Mouse (Mus musculus): ENCODE measurements at regions not wholly inside any gene's neighbourhood (a gene's known extent, or its start where the extent isn't known, plus 50 kb on each side); places are given as distances from the start of the nearest gene placed in this dataset.
"Not testable (repeated sequence)": the region's sequence is repeated elsewhere in the genome, so short reads cannot be mapped to it uniquely, and the experiment has no call there.

- H3K36me3 ChIP-seq (ENCODE audit: control insufficient read depth, insufficient read depth, low read length) = no peaks in the 10 kb centered on the region
- no peak for TF ChIP-seq POLR2A (IDR thresholded peaks at IDR 0.05; ENCODE audit: low read depth, low read length)
- no peak for TF ChIP-seq CTCF (IDR thresholded peaks at IDR 0.05; ENCODE audit: extremely low read depth, insufficient read depth, insufficient read length, insufficient replicate concordance)
- H3K27me3 ChIP-seq (ENCODE audit: control insufficient read depth, insufficient read depth, low read length) = no peaks in the 10 kb centered on the region
- DNase-seq (ENCODE audit: low read depth in 1 of 2, low spot score in 2 of 2) = no peak
- H3K4me1 ChIP-seq (ENCODE audit: control insufficient read depth, insufficient read depth, insufficient read length) = no peaks in the 10 kb centered on the region
- no peak overlapping the region for H3K4me3 ChIP-seq (ENCODE audit: extremely low read depth, insufficient read depth, insufficient read length)
- WGBS = 86% methylated on average over 7 of the region's 7 CpGs
- H3K27ac ChIP-seq (ENCODE audit: insufficient read depth, low read length) = no peak overlapping the region
Measured at GRCm38 (mm10) chr4:143055371-143055770, 157.4 kb downstream of the Prdm2 start.

- Histone ChIP-seq H3K4me3 (ENCODE audit: extremely low read depth, insufficient read depth, insufficient read length) (no peak overlapping the region), H3K27ac (ENCODE audit: insufficient read depth, low read length) (no peak overlapping the region), H3K4me1 (ENCODE audit: control insufficient read depth, insufficient read depth, insufficient read length) (no peaks in the 10 kb centered on the region), H3K27me3 (ENCODE audit: control insufficient read depth, insufficient read depth, low read length) (no peaks in the 10 kb centered on the region), H3K36me3 (ENCODE audit: control insufficient read depth, insufficient read depth, low read length) (no peaks in the 10 kb centered on the region)
- no peak for DNase-seq (ENCODE audit: low read depth in 1 of 2, low spot score in 2 of 2)
- TF ChIP-seq CTCF (IDR thresholded peaks at IDR 0.05; ENCODE audit: extremely low read depth, insufficient read depth, insufficient read length, insufficient replicate concordance) (no peak), POLR2A (IDR thresholded peaks at IDR 0.05; ENCODE audit: low read depth, low read length) (no peak)
- WGBS = 88% methylated on average over 5 of the region's 5 CpGs
Measured at GRCm38 (mm10) chr4:143053029-143053428, 159.8 kb downstream of the Prdm2 start.

- no peak overlapping the region for H3K27ac ChIP-seq (ENCODE audit: insufficient read depth, low read length)
- no peak for TF ChIP-seq POLR2A (IDR thresholded peaks at IDR 0.05; ENCODE audit: low read depth, low read length)
- no peak for TF ChIP-seq CTCF (IDR thresholded peaks at IDR 0.05; ENCODE audit: extremely low read depth, insufficient read depth, insufficient read length, insufficient replicate concordance)
- no peaks in the 10 kb centered on the region for H3K4me1 ChIP-seq (ENCODE audit: control insufficient read depth, insufficient read depth, insufficient read length)
- H3K36me3 ChIP-seq (ENCODE audit: control insufficient read depth, insufficient read depth, low read length) = no peaks in the 10 kb centered on the region
- H3K4me3 ChIP-seq (ENCODE audit: extremely low read depth, insufficient read depth, insufficient read length) = no peak overlapping the region
- no peak for DNase-seq (ENCODE audit: low read depth in 1 of 2, low spot score in 2 of 2)
- WGBS = 92% methylated on average over 1 of the region's 1 CpGs
- H3K27me3 ChIP-seq (ENCODE audit: control insufficient read depth, insufficient read depth, low read length) = no peaks in the 10 kb centered on the region
Measured at GRCm38 (mm10) chr4:143051205-143051604, 161.6 kb downstream of the Prdm2 start.

GRCm38 (mm10) chr4:143045245-143045644 is 167.6 kb downstream of the Prdm2 start:
- Histone ChIP-seq H3K4me1 (ENCODE audit: control insufficient read depth, insufficient read depth, insufficient read length) (no peaks in the 10 kb centered on the region), H3K27ac (ENCODE audit: insufficient read depth, low read length) (no peak overlapping the region), H3K27me3 (ENCODE audit: control insufficient read depth, insufficient read depth, low read length) (no peaks in the 10 kb centered on the region), H3K36me3 (ENCODE audit: control insufficient read depth, insufficient read depth, low read length) (no peaks in the 10 kb centered on the region), H3K4me3 (ENCODE audit: extremely low read depth, insufficient read depth, insufficient read length) (no peak overlapping the region)
- no peak for TF ChIP-seq POLR2A (IDR thresholded peaks at IDR 0.05; ENCODE audit: low read depth, low read length)
- no peak for TF ChIP-seq CTCF (IDR thresholded peaks at IDR 0.05; ENCODE audit: extremely low read depth, insufficient read depth, insufficient read length, insufficient replicate concordance)
- DNase-seq (ENCODE audit: low read depth in 1 of 2, low spot score in 2 of 2) = no peak
- WGBS = 56% methylated on average over 7 of the region's 7 CpGs

- WGBS = 73% methylated on average over 6 of the region's 6 CpGs
Measured at GRCm38 (mm10) chr4:143042806-143043205, 170.0 kb downstream of the Prdm2 start.

GRCm38 (mm10) chr4:143038626-143039025 is 174.2 kb downstream of the Prdm2 start:
- no peak overlapping the region for H3K27ac ChIP-seq (ENCODE audit: insufficient read depth, low read length)
- H3K4me1 ChIP-seq (ENCODE audit: control insufficient read depth, insufficient read depth, insufficient read length) = no peaks in the 10 kb centered on the region
- H3K27me3 ChIP-seq (ENCODE audit: control insufficient read depth, insufficient read depth, low read length) = no peaks in the 10 kb centered on the region
- TF ChIP-seq POLR2A (IDR thresholded peaks at IDR 0.05; ENCODE audit: low read depth, low read length) = no peak
- TF ChIP-seq CTCF (IDR thresholded peaks at IDR 0.05; ENCODE audit: extremely low read depth, insufficient read depth, insufficient read length, insufficient replicate concordance) = no peak
- DNase-seq (ENCODE audit: low read depth in 1 of 2, low spot score in 2 of 2) = no peak
- WGBS = 84% methylated on average over 9 of the region's 9 CpGs
- H3K36me3 ChIP-seq (ENCODE audit: control insufficient read depth, insufficient read depth, low read length) = no peaks in the 10 kb centered on the region
- no peak overlapping the region for H3K4me3 ChIP-seq (ENCODE audit: extremely low read depth, insufficient read depth, insufficient read length)

More at GRCm38 (mm10) chr4:143042806-143043205, 170.0 kb downstream of the Prdm2 start:
- Histone ChIP-seq H3K27ac (ENCODE audit: insufficient read depth, low read length) (no peak overlapping the region), H3K36me3 (ENCODE audit: control insufficient read depth, insufficient read depth, low read length) (no peaks in the 10 kb centered on the region), H3K4me1 (ENCODE audit: control insufficient read depth, insufficient read depth, insufficient read length) (no peaks in the 10 kb centered on the region), H3K27me3 (ENCODE audit: control insufficient read depth, insufficient read depth, low read length) (no peaks in the 10 kb centered on the region), H3K4me3 (ENCODE audit: extremely low read depth, insufficient read depth, insufficient read length) (no peak overlapping the region)
- TF ChIP-seq POLR2A (IDR thresholded peaks at IDR 0.05; ENCODE audit: low read depth, low read length) (no peak), CTCF (IDR thresholded peaks at IDR 0.05; ENCODE audit: extremely low read depth, insufficient read depth, insufficient read length, insufficient replicate concordance) (no peak)
- DNase-seq (ENCODE audit: low read depth in 1 of 2, low spot score in 2 of 2) = no peak

GRCm38 (mm10) chr4:143036704-143037103 is 176.1 kb downstream of the Prdm2 start:
- no peak for TF ChIP-seq POLR2A (IDR thresholded peaks at IDR 0.05; ENCODE audit: low read depth, low read length)
- TF ChIP-seq CTCF (IDR thresholded peaks at IDR 0.05; ENCODE audit: extremely low read depth, insufficient read depth, insufficient read length, insufficient replicate concordance) = no peak
- H3K36me3 ChIP-seq (ENCODE audit: control insufficient read depth, insufficient read depth, low read length) = no peaks in the 10 kb centered on the region
- 70% methylated on average over 4 of the region's 4 CpGs for WGBS
- H3K27ac ChIP-seq (ENCODE audit: insufficient read depth, low read length) = no peak overlapping the region
- no peak for DNase-seq (ENCODE audit: low read depth in 1 of 2, low spot score in 2 of 2)
- H3K27me3 ChIP-seq (ENCODE audit: control insufficient read depth, insufficient read depth, low read length) = no peaks in the 10 kb centered on the region
- H3K4me3 ChIP-seq (ENCODE audit: extremely low read depth, insufficient read depth, insufficient read length) = no peak overlapping the region
- no peaks in the 10 kb centered on the region for H3K4me1 ChIP-seq (ENCODE audit: control insufficient read depth, insufficient read depth, insufficient read length)

GRCm38 (mm10) chr4:143035089-143035488 is 177.7 kb downstream of the Prdm2 start:
- DNase-seq (ENCODE audit: low read depth in 1 of 2, low spot score in 2 of 2); H3K4me3 ChIP-seq (ENCODE audit: extremely low read depth, insufficient read depth, insufficient read length); H3K4me1 ChIP-seq (ENCODE audit: control insufficient read depth, insufficient read depth, insufficient read length); H3K36me3 ChIP-seq (ENCODE audit: control insufficient read depth, insufficient read depth, low read length); H3K27ac ChIP-seq (ENCODE audit: insufficient read depth, low read length); H3K27me3 ChIP-seq (ENCODE audit: control insufficient read depth, insufficient read depth, low read length): not testable (repeated sequence)
- 22% methylated on average over 2 of the region's 2 CpGs for WGBS

GRCm38 (mm10) chr4:143034324-143034723 is 178.5 kb downstream of the Prdm2 start:
- not testable (repeated sequence) for H3K36me3 ChIP-seq (ENCODE audit: control insufficient read depth, insufficient read depth, low read length)

GRCm38 (mm10) chr4:143029813-143030212 is 183.0 kb downstream of the Prdm2 start:
- not testable (repeated sequence) for H3K4me1 ChIP-seq (ENCODE audit: control insufficient read depth, insufficient read depth, insufficient read length); H3K4me3 ChIP-seq (ENCODE audit: extremely low read depth, insufficient read depth, insufficient read length); H3K36me3 ChIP-seq (ENCODE audit: control insufficient read depth, insufficient read depth, low read length); H3K27ac ChIP-seq (ENCODE audit: insufficient read depth, low read length); DNase-seq (ENCODE audit: low read depth in 1 of 2, low spot score in 2 of 2); H3K27me3 ChIP-seq (ENCODE audit: control insufficient read depth, insufficient read depth, low read length)
- 71% methylated on average over 4 of the region's 4 CpGs for WGBS

More at GRCm38 (mm10) chr4:143034324-143034723, 178.5 kb downstream of the Prdm2 start:
- not testable (repeated sequence) for H3K27ac ChIP-seq (ENCODE audit: insufficient read depth, low read length); H3K27me3 ChIP-seq (ENCODE audit: control insufficient read depth, insufficient read depth, low read length); H3K4me1 ChIP-seq (ENCODE audit: control insufficient read depth, insufficient read depth, insufficient read length); H3K4me3 ChIP-seq (ENCODE audit: extremely low read depth, insufficient read depth, insufficient read length); DNase-seq (ENCODE audit: low read depth in 1 of 2, low spot score in 2 of 2)
- WGBS = 78% methylated on average over 2 of the region's 2 CpGs
